Mouse (Mus musculus) limb, embryonic 14.5 days (tissue): Measurements from ENCODE around the gene Kdm1b. TPM values are rescaled to one million over a fixed set of nuclear protein-coding genes. Genes with fewer than 3 reads are reported as not detected.

Experiments
- ATAC-seq: fragments of 200-750 bp; cut with Nextera tagmentation; 2 replicates; pipeline ENCODE4 v1.8.0; 2017; ENCODE audit warnings: low read depth, moderate number of reproducible peaks, moderate TSS enrichment; ENCODE audit not compliant: low FRiP score
- DNase-seq: peaks from one replicate; pipeline ENCODE4 v3.0.0-alpha.2; 2015; ENCODE audit warnings: low spot score
- H3K27ac ChIP-seq: fragments of 300-500 bp; sonication (generic); replicated peaks from 2 replicates; pipeline ENCODE4 v1.5.1; 2014; ENCODE audit warnings: low read depth, mild to moderate bottlenecking, low read length, moderate library complexity, mixed read lengths
- H3K27me3 ChIP-seq: fragments of 300-500 bp; sonication (generic); 2 replicates; pipeline ENCODE4 v1.6.1; 2014; ENCODE audit warnings: low read length, mixed read lengths; ENCODE audit not compliant: control insufficient read depth, insufficient read depth
- H3K36me3 ChIP-seq: fragments of 300-500 bp; sonication (generic); 2 replicates; pipeline ENCODE4 v1.6.1; 2014; ENCODE audit warnings: mild to moderate bottlenecking, low read length, moderate library complexity, mixed read lengths; ENCODE audit not compliant: control insufficient read depth, insufficient read depth
- H3K4me1 ChIP-seq: fragments of 300-500 bp; sonication (generic); 2 replicates; pipeline ENCODE4 v1.6.1; 2014; ENCODE audit warnings: antibody characterized with exemption, low read length, mixed read lengths; ENCODE audit not compliant: control insufficient read depth, insufficient read depth
- H3K4me2 ChIP-seq: fragments of 300-500 bp; sonication (generic); replicated peaks from 2 replicates; pipeline ENCODE4 v1.6.1; 2014; ENCODE audit warnings: low read depth, mild to moderate bottlenecking, low read length, moderate library complexity; ENCODE audit not compliant: severe bottlenecking
- H3K4me3 ChIP-seq: fragments of 300-500 bp; sonication (generic); replicated peaks from 2 replicates; pipeline ENCODE4 v1.5.1; 2014; ENCODE audit warnings: low read length
- H3K9ac ChIP-seq: fragments of 300-500 bp; sonication (generic); 2 replicates; pipeline ENCODE4 v1.6.1; 2014; ENCODE audit warnings: mild to moderate bottlenecking, low read depth, low read length, moderate library complexity; ENCODE audit not compliant: severe bottlenecking
- H3K9me3 ChIP-seq: fragments of 300-500 bp; sonication (generic); 2 replicates; pipeline ENCODE4 v1.6.1; 2016; ENCODE audit warnings: low read length; ENCODE audit not compliant: control insufficient read depth
- POLR2A ChIP-seq: fragments of 200-500 bp; IDR thresholded peaks from 2 replicates; pipeline ENCODE4 v1.8.0; 2012; ENCODE audit warnings: inconsistent platforms, mild to moderate bottlenecking, moderate library complexity, borderline replicate concordance; ENCODE audit not compliant: insufficient read depth, insufficient read length; ENCODE audit errors: extremely low read depth
- WGBS: fragments of 180-500 bp; shearing (Covaris S2); extraction: QIAGEN DNeasy Blood & Tissue Kit; methylation state at CpG from one replicate; pipeline ENCODE4 v1.1.7; 2014; 5-methylcytosine and 5-hydroxymethylcytosine counted together
- polyA plus RNA-seq, 2 experiments: library from polyadenylated mRNA; depleted of rRNA in 1 of 2; stranded (reverse) in 1 of 2; unstranded in 1 of 2; fragments of >200 nt; fragmentation: Nextera tagmentation in 1 of 2; extraction: Ambion mirVana in 1 of 2; gene quantifications; 2 replicates each; pipeline versions ENCODE4 v1.2.1 to v1.2.3; 2012 to 2014

Gene Kdm1b
- polyA plus RNA-seq, 2 experiments: 10.8 to 12.8 TPM

GRCm38 (mm10) chr13:47043833-47044616, 726 bp downstream of the Kdm1b start:
- Histone ChIP-seq H3K27ac (0 out of 2 replicates have a peak overlapping the region, but pooled peaks have one; percentile 48), H3K9ac (peak overlapping the region; percentile 65), H3K36me3 (peaks cover 4% of the 10 kb centered on the region; the same call in 1 of the 2 replicates), H3K4me2 (peak overlapping the region; percentile 97), H3K4me1 (peaks cover 10% of the 10 kb centered on the region; the same call in 1 of the 2 replicates), H3K4me3 (peak overlapping the region; percentile 63), H3K9me3 (no peaks in the 10 kb centered on the region), H3K27me3 (no peaks in the 10 kb centered on the region)
- no peak for TF ChIP-seq POLR2A
- WGBS: 3% methylated on average over 24 of the region's 45 CpGs
- DNase-seq (no peak), ATAC-seq (peak; percentile 5)

DNA sequence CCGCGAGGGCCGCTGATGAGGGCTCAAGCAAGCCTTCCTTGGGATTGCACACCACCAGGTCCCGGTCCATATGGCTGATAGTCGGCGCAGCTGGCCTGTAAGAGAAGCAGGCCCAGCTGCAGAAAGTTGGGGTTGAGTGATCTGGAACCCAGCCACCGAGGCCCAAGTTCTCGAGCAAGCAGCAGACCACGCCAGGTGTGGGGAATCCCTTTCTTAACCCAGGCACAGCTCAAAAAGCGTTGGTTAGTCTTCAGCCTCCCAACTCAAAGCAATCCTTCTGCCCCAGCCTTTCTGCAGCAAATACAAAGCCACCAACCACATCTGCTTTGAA, 1.3 kb downstream of the Kdm1b start, which contains the start of gene Tpmt:
TSS of gene Tpmt (minus strand) at position 121 of the 331 bp plus-strand sequence.
- Histone ChIP-seq H3K4me1 (peaks cover 10% of the 10 kb centered on the region; the same call in 1 of the 2 replicates), H3K9ac (peak within 1 kb of the TSS; percentile 65), H3K36me3 (peaks cover 10% of the 10 kb centered on the region), H3K27ac (0 out of 2 replicates have a peak within 1 kb of the TSS, but pooled peaks have one; percentile 48), H3K4me2 (peak within 1 kb of the TSS; percentile 97), H3K4me3 (peak within 1 kb of the TSS; percentile 63), H3K27me3 (no peaks in the 10 kb centered on the region), H3K9me3 (no peaks in the 10 kb centered on the region)
- WGBS: 11% methylated on average over 6 of the region's 10 CpGs
- DNase-seq (peak; percentile 40), ATAC-seq (no peak)
- no peak for TF ChIP-seq POLR2A

DNA sequence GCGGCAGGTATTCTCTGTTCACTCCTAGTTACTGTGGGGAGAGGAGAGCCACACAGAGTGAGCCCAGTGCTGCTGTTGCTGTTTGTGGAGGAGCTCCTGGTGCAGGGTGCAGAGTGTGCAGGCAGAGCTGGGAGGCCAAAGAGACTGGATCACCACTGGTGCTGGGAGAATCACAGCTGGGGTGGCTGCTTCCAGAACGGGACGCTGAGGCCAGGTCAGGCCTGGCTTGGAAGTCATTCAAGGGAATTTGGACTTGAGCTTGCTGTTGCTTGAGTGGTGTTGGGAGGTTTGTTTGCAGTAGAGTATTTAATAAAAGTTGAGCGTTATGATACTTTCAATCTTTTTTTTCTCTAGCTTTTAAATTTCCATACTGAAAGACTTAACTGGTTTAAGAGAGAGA, 4.7 kb downstream of the Kdm1b start:
- ATAC-seq (no peak), DNase-seq (no peak)
- H3K4me3 ChIP-seq: no peak overlapping the region
- no peak overlapping the region for H3K4me2 ChIP-seq
- no peak for TF ChIP-seq POLR2A
- H3K4me1 ChIP-seq: peaks cover 10% of the 10 kb centered on the region; the same call in 1 of the 2 replicates
- no peaks in the 10 kb centered on the region for H3K9me3 ChIP-seq
- H3K27me3 ChIP-seq: no peaks in the 10 kb centered on the region
- WGBS: 92% methylated on average over 4 of the region's 4 CpGs
- H3K9ac ChIP-seq: no peak overlapping the region
- peaks cover 35% of the 10 kb centered on the region for H3K36me3 ChIP-seq
- H3K27ac ChIP-seq: no peak overlapping the region

- ATAC-seq (no peak), DNase-seq (no peak)
- no peaks in the 10 kb centered on the region for H3K27me3 ChIP-seq
- no peak overlapping the region for H3K9ac ChIP-seq
- no peak for TF ChIP-seq POLR2A
- H3K36me3 ChIP-seq: peaks cover 49% of the 10 kb centered on the region
- no peaks in the 10 kb centered on the region for H3K9me3 ChIP-seq
- H3K27ac ChIP-seq: no peak overlapping the region
- H3K4me2 ChIP-seq: no peak overlapping the region
- H3K4me1 ChIP-seq: 0 out of 2 replicates have a peak, but pooled peaks cover 3% of the 10 kb centered on the region
- no peak overlapping the region for H3K4me3 ChIP-seq
- WGBS: 81% methylated on average over 4 of the region's 4 CpGs
Observed at GRCm38 (mm10) chr13:47050009-47050408, 6.7 kb downstream of the Kdm1b start.

DNA sequence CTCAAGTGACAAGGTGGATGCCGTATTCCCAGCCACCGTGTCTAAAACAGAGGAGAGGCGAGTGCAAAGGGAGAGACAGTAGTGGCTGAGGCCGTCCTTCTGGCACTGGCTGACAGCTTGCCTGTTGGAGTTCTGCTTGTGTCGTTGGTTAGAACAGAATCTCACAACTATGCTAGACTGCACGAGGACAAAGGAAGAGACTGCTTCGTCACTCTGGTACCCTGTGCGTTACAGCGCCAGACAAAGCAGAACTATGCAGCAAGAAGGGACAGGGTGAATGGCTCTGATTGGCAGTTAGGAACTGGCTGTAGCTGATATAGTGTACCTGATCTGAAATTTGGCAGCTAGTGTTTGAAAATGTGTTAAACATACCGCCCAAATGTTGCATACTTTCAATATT, 10.7 kb downstream of the Kdm1b start:
- peaks cover 51% of the 10 kb centered on the region for H3K36me3 ChIP-seq

More for the DNA sequence above, 10.7 kb downstream of the Kdm1b start:
- Histone ChIP-seq H3K27ac (no peak overlapping the region), H3K4me2 (no peak overlapping the region), H3K9me3 (no peaks in the 10 kb centered on the region), H3K4me1 (no peaks in the 10 kb centered on the region), H3K4me3 (no peak overlapping the region), H3K9ac (no peak overlapping the region), H3K27me3 (no peaks in the 10 kb centered on the region)
- ATAC-seq (no peak), DNase-seq (no peak)
- WGBS: 93% methylated on average over 10 of the region's 10 CpGs
- no peak for TF ChIP-seq POLR2A
